Comparison of ENCODE assay signal across 8 mouse cellular contexts in genomic region chr12:105337290-105338005, GRCm38 (mm10). TPM values are rescaled to one million over a fixed set of nuclear protein-coding genes. Genes with fewer than 3 reads are reported as not detected.
A peak's percentile ranks its signal among the peaks of the same experiment; 100 is the strongest.
DNase-seq lines count a peak whose midpoint lies in the region; ATAC-seq and TF ChIP-seq lines count a peak whose summit lies in the region.

No protein-coding gene starts in this region.

- H3K27ac ChIP-seq in layer of hippocampus, adult 2 months: peak overlapping the region; percentile 89
- peak overlapping the region; percentile 84 for H3K27ac ChIP-seq in hindbrain, postnatal 0 days
- H3K27ac ChIP-seq in neural tube, embryonic 12.5 days: no peak overlapping the region

- peaks cover 11% of the 10 kb centered on the region; the same call in 1 of the 2 replicates for H3K4me1 ChIP-seq in hindbrain, postnatal 0 days (ENCODE audit: insufficient read depth, low read length)
- H3K4me1 ChIP-seq in neural tube, embryonic 12.5 days: peaks cover 15% of the 10 kb centered on the region

- H3K9me3 ChIP-seq in hindbrain, postnatal 0 days (ENCODE audit: low read length): no peaks in the 10 kb centered on the region
- no peaks in the 10 kb centered on the region for H3K9me3 ChIP-seq in neural tube, embryonic 12.5 days

- WGBS in hindbrain, postnatal 0 days: 3% methylated on average over 29 of the region's 31 CpGs
- WGBS in neural tube, embryonic 12.5 days: 4% methylated on average over 31 of the region's 31 CpGs

- no peaks in the 10 kb centered on the region for H3K36me3 ChIP-seq in hindbrain, postnatal 0 days (ENCODE audit: insufficient read depth, low read length)
- no peaks in the 10 kb centered on the region for H3K36me3 ChIP-seq in neural tube, embryonic 12.5 days

- no peak for DNase-seq in layer of hippocampus, adult 2 months (ENCODE audit: low spot score in 2 of 2)
- no peak for DNase-seq in layer of hippocampus, adult 9-11 months
- DNase-seq in embryo, embryonic 9.5 days (ENCODE audit: extremely low spot score): peak; percentile 38
- no peak for DNase-seq in hindbrain, postnatal 0 days (ENCODE audit: low spot score)
- DNase-seq in layer of hippocampus, adult 9-10 months (ENCODE audit: low spot score): no peak
- DNase-seq in left cerebral cortex, adult 11 months (ENCODE audit: low spot score): no peak
- no peak for DNase-seq in thymus, postnatal 0 days (ENCODE audit: low spot score)

- no peak; the same call in 1 of the 2 replicates for ATAC-seq in hindbrain, postnatal 0 days
- ATAC-seq in neural tube, embryonic 12.5 days (ENCODE audit: low FRiP score, low read depth): no peak; the same call in 1 of the 2 replicates

- peak overlapping the region; percentile 66 for H3K9ac ChIP-seq in hindbrain, postnatal 0 days (replicated peaks; ENCODE audit: low read length)
- peak overlapping the region; percentile 56 for H3K9ac ChIP-seq in neural tube, embryonic 12.5 days

- H3K4me2 ChIP-seq in hindbrain, postnatal 0 days (ENCODE audit: low read depth, low read length): peak overlapping the region; percentile 90
- H3K4me2 ChIP-seq in neural tube, embryonic 12.5 days (replicated peaks): peak overlapping the region; percentile 99

- H3K27me3 ChIP-seq in hindbrain, postnatal 0 days (ENCODE audit: insufficient read depth, low read length): no peaks in the 10 kb centered on the region
- H3K27me3 ChIP-seq in neural tube, embryonic 12.5 days (replicated peaks): peaks cover 39% of the 10 kb centered on the region

- peak overlapping the region; percentile 77 for H3K4me3 ChIP-seq in layer of hippocampus, adult 2 months
- H3K4me3 ChIP-seq in hindbrain, postnatal 0 days (ENCODE audit: low read length): peak overlapping the region; percentile 66
- peak overlapping the region; percentile 59 for H3K4me3 ChIP-seq in neural tube, embryonic 12.5 days

- no peak for TF ChIP-seq CTCF in layer of hippocampus, adult 2 months (conservative IDR thresholded peaks at IDR 0.05)
- TF ChIP-seq CTCF in hindbrain, postnatal 0 days (IDR thresholded peaks at IDR 0.05; ENCODE audit: low read depth): no peak

RNA-seq across cellular contexts. Expression of gene Tunar, which starts 3.8 kb away (rescaled TPM):
- 10 to 100 TPM; 16.6 to 17.3 TPM for total RNA-seq in layer of hippocampus, adult 2 months (2021)
- 29.5 and 29.6 TPM in 2 replicates for total RNA-seq in hindbrain, postnatal 0 days (2014; rRNA removed)
- polyA plus RNA-seq in hindbrain, postnatal 0 days (2015; fragmentation: Nextera tagmentation; extraction: Ambion mirVana): 13.8 and 18.3 TPM in 2 replicates
- 2.1 and 2.5 TPM in 2 replicates for polyA plus RNA-seq in neural tube, embryonic 12.5 days (2016; fragmentation: Nextera tagmentation; extraction: Ambion mirVana)
- 0.08 TPM in 1 of 2 replicates, not detected in the other for polyA plus RNA-seq in thymus, postnatal 0 days (2015; fragmentation: Nextera tagmentation; extraction: Ambion mirVana)
